Mouse (Mus musculus) urinary bladder, postnatal 36 days (tissue): ENCODE measurements around the gene Efna1.

Experiments
- DNase-seq, 2 experiments: peaks; one replicate each; pipeline ENCODE4 v3.0.0; 2022; ENCODE audit warnings: low spot score in 2 of 2, mixed read lengths in 1 of 2

Gene Efna1

DNA sequence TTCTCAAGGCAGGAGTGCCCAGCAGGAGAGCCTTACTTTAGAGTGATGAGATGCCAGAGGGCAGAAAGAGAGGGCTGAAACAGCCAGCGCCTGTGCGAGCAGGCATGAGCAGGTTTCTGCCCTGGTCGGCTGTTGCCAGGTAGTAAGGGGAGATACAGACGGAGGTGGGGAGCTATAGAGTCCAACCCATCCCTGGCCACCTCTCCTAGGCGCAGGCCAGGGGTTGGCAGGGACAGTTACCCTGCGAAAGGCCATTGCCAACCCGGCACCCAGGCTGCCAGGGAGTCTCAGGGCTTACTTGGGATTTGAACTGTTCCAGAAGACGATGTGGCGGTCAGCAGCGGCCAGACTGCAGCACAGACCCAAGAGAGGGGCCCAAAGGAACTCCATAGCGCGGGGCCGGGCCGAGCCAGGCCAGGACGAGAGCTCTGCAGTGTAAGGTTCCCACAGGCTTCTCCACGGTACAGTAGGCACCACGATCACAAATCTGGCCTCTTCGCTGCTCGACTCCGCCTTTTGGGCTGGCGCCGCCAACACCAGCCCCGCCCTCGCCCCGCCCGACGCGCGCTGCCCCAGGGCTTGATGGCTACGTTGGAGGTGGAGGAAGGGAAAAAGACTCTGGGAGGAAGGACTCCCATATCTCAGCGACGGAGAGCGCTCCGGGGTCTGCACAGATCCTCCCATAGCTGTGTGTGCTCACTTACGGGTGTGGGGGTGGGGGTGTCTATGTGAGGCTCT, 1.6 kb downstream of the Efna1 start:
- DNase-seq: peak; percentile 86 to 87

GRCm38 (mm10) chr3:89278643-89279042, 2.3 kb downstream of the Efna1 start:
- DNase-seq: no peak

DNA sequence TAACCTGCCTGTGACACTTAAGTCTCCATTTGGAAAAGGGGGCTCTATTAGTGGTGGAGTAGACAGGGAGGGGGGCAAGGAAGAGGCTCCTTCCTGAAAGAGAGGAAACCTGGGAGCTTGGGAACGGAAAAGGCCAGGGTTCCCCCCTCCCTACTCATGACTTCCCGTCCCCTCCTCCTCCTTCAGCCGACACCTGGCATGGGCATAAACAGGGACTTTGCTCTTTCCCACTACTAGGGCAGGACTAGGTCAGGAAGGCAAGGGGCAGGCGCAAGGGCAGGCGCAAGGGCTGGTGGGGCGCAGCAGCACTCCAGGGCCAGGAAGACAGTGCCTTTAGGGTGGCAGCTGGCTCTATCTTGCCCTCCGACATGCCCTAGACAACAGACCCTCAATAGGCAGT, 2.8 kb downstream of the Efna1 start:
- peak in 1 of 2 experiments; percentile 54 for DNase-seq

- DNase-seq: peak; percentile 65 to 72
Observed at GRCm38 (mm10) chr3:89277281-89278021, 3.5 kb downstream of the Efna1 start.

GRCm38 (mm10) chr3:89276061-89276460, 4.9 kb downstream of the Efna1 start:
- no peak for DNase-seq

GRCm38 (mm10) chr3:89271760-89272159, 9.2 kb downstream of the Efna1 start:
- no peak for DNase-seq

DNA sequence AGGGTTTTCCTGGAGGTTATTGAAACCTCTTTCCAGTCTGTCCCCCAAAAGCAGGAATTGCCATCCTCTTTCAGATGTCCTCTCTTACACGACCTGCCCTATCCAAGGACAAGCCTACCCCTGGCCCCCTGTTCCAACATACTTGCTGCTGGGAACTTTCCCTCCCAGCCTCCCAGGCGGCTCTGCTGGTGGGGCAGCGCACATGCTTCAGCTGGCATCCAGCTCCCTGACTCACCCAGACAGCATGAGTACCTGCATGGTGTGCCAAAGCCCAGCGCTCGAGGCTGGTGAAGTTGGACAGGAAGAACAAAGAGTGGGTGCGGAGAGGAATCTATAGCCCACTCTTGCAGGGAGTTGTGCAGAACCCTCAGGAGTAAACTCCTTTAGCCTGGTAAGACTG, 10.1 kb downstream of the Efna1 start:
- peak; percentile 36 to 59 for DNase-seq

- DNase-seq: peak; percentile 79 to 88
Observed at GRCm38 (mm10) chr3:89270051-89270755, 10.7 kb downstream of the Efna1 start, which contains the start of gene Slc50a1. Gene Slc50a1 (minus strand): TSS chr3:89270570.

DNA sequence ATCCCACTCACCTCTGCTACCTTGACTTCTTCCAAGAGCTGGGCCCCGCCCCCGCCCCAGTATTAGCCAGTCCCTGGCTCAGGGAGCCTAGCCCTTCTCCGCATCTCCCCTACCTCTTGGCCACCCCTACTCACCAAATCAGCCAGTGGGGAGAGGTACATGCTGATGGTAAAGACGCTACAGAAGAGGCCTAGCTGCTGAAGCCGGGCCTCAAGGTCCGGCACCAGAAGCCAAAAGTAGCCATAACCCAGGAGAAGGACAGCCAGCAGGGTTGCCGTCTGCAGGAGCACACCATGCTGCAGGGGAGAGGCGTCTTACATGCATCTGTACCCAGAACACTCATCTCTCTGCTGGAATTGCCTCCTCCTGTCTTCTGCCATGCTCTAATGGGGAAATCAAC, 12.0 kb downstream of the Efna1 start:
- DNase-seq: no peak

DNA sequence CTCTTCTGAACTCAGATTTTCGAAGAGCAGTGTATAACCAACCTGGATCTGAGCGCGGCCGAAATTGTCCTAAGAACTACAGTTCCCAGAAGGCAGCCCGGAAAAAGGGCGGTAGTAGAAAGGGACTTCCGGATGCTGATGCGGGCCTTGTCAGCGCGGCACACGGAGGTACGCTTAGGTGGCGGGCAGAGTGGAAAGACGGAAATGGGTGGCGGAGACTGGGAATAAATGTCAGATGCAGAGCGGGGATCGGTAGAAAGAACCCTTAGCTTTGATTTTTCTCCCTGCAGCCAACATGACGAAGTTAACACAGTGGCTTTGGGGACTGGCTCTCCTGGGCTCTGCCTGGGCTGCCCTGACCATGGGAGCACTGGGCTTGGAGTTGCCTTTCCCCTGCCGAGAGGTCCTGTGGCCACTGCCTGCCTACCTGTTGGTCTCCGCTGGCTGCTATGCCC, 14.5 kb downstream of the Efna1 start:
- DNase-seq: peak; percentile 74 to 80

DNA sequence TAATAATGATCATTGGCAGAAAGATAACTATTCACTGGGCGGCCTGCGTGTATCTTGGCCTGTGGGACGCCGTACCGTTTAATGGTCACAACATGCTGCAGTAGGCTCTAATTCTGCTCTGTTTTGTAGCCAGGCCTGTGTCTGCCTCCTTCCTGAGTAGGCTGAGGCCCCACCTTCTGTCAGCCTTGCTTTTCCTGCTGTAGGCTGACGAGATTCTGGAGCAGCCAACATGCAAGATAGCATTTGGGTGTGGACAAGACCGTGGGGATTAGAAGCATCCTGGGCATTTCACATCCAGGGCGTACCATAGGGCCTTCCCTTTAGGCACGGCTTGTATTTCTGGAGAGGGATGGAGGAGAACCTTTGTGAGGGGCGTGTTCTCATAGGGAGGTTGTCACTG, 18.5 kb downstream of the Efna1 start:
- DNase-seq: no peak

DNA sequence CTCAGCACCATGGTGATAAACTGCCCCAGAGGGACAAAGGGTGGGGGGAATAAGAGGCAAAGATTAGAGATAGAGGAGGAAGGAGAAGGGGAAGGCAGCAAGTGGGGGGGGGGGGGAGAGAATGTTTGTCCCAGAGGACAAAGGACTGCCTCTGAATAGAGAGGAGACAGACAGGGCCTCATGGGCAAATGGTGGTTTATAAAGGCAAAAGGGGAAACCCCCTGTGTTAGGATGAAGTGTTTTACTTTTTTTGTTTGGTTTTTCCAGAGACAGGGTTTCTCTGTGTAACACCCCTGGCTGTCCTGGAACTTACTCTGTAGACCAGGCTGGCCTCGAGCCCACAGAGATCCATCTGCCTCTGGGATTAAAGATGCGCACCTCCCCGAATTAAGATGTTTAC, 20.7 kb downstream of the Efna1 start:
- DNase-seq: no peak

DNA sequence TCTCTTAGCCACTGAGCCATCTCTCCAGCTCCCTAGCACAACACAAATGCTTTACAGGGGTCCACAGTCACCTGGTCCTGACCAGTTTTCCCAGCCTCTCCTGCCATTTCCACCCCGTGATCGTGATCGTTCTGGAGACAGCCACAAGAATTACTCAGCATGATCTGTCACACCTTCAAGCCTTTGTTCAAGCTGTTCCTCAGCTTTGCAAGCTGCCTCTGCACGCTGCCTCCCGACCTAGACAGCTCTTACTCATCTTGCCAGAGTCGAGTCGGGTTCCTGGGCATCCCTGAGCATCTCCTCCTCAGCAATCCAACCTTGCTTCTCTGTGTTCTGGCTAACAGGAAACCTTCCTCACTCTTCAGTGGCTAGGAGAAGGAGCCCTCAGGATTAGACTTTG, 21.9 kb downstream of the Efna1 start, which contains the start of gene Dpm3:
TSS of gene Dpm3 (plus strand) at position 283 of the 400 bp plus-strand sequence.
- no peak for DNase-seq

GRCm38 (mm10) chr3:89256177-89256576, 24.8 kb downstream of the Efna1 start:
- DNase-seq: no peak

DNA sequence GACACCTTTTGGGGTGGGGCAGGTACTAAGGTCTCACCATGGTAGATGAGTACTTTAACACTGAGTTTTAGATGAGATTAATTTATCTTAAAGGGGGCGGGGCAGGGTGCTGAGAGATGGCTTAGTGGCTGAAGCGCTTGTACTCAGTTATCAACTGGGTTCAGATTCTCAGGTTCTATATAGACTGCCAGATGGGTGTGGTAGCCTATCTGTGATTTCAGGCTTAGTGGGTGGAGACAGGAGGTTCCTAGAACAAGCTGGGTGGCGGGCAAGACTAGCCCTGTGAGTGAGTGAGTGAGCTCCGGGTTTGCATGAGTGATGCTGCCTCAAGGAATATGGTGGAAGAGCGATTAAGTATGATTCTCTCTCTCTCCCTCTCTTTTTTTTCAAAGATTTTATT, 25.9 kb downstream of the Efna1 start:
- no peak for DNase-seq

- no peak for DNase-seq
Observed at GRCm38 (mm10) chr3:89251365-89251895, 29.5 kb downstream of the Efna1 start.

- peak; percentile 61 to 76 for DNase-seq
Observed at GRCm38 (mm10) chr3:89250435-89251040, 30.4 kb downstream of the Efna1 start.

GRCm38 (mm10) chr3:89247466-89247865, 33.5 kb downstream of the Efna1 start:
- no peak for DNase-seq

DNA sequence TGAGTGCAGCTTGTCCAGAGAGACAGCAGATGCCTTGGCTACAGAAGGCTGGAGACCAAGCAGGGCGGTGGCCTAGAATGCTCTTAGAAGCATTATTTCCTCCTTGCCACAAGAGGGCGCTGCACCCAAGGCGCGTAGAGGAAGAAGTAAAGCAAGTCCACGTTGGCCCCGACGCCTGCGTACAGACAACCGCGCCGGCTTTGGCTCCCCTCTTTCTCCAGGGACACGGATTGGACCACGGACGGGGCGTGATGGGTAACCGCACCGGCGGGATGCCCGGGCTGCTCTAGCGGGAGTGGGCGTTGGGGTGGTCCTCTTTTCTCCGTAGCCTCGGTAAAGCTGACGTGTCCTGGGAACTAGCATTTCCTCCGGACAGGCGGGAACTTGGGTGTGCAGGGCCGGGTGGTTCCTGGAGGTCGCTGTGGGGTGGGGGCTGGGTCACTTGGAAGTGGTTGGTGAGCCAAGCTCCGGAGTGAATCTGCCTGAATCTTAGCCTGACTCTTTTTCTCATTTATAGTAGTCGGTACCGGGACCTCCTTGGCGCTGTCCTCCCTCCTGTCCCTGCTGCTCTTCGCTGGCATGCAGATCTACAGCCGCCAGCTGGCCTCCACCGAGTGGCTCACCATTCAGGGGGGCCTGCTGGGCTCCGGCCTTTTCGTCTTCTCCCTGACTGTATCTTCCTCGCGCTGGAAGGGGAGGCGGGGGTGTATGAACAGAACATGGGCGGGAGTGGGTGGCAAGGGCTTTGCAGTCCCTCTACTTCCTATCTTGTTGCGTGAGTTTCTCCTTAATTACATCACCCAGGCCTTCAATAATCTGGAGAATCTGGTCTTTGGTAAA, 34.5 kb downstream of the Efna1 start, which contains the start of gene Trim46:
TSS of gene Trim46 (minus strand) at position 49 of the 840 bp plus-strand sequence.
- peak; percentile 82 to 88 for DNase-seq

- DNase-seq: no peak
Observed at GRCm38 (mm10) chr3:89245688-89246171, 35.2 kb downstream of the Efna1 start, which contains the start of gene Krtcap2. Gene Krtcap2 (plus strand): TSS chr3:89245966.
